Mouse (Mus musculus): ENCODE data around the gene Zbtb1.
A peak's percentile ranks its signal among the peaks of the same experiment; 100 is the strongest.

Zbtb1 gene

GRCm38 (mm10) chr12:76369978-76370830 lies at the start of gene Zbtb1:
Gene Zbtb1 (plus strand): TSS chr12:76370266.
- DNase-seq, result peak; percentile 77 to 90

GRCm38 (mm10) chr12:76324679-76325431 lies 45.2 kb upstream of the Zbtb1 start, which contains the start of gene Akap5:
Gene Akap5 (plus strand): TSS chr12:76324891.
- DNase-seq, result peak; percentile 40 to 61

- no peak for DNase-seq
These were observed 43.4 kb upstream of the Zbtb1 start for GRCm38 (mm10) chr12:76326437-76327220.

- no peak for DNase-seq
These were observed 41.3 kb upstream of the Zbtb1 start for GRCm38 (mm10) chr12:76328567-76329354.

GRCm38 (mm10) chr12:76333688-76334087 lies 36.4 kb upstream of the Zbtb1 start:
- no peak for DNase-seq

- no peak for DNase-seq
These were observed 34.4 kb upstream of the Zbtb1 start for GRCm38 (mm10) chr12:76335641-76336040.

GRCm38 (mm10) chr12:76336111-76336965 lies 33.7 kb upstream of the Zbtb1 start:
- no peak for DNase-seq

GRCm38 (mm10) chr12:76341080-76341479 lies 29.0 kb upstream of the Zbtb1 start:
- peak in 1 of 2 experiments; percentile 76 for DNase-seq

- DNase-seq, result peak in 1 of 2 experiments; percentile 11
These were observed 24.2 kb upstream of the Zbtb1 start for GRCm38 (mm10) chr12:76345759-76346455.

- DNase-seq, result no peak
These were observed 20.3 kb upstream of the Zbtb1 start for GRCm38 (mm10) chr12:76349680-76350220.

- no peak for DNase-seq
These were observed 9.2 kb upstream of the Zbtb1 start for GRCm38 (mm10) chr12:76360868-76361267.

GRCm38 (mm10) chr12:76361405-76362302 lies 8.4 kb upstream of the Zbtb1 start:
- DNase-seq, result no peak

- no peak for DNase-seq
These were observed 7.8 kb upstream of the Zbtb1 start for GRCm38 (mm10) chr12:76362303-76362676.

GRCm38 (mm10) chr12:76366276-76366675 lies 3.8 kb upstream of the Zbtb1 start:
- DNase-seq, result no peak

GRCm38 (mm10) chr12:76367096-76367995 lies 2.7 kb upstream of the Zbtb1 start:
- peak; percentile 52 to 74 for DNase-seq

- no peak for DNase-seq
These were observed 1.8 kb upstream of the Zbtb1 start for GRCm38 (mm10) chr12:76368201-76368789.

GRCm38 (mm10) chr12:76368790-76369205 lies 1.3 kb upstream of the Zbtb1 start:
- DNase-seq, result peak in 1 of 2 experiments; percentile 57

Measured in kidney, postnatal 25 days (tissue).